Mouse (Mus musculus) lung, adult 2 months (tissue): Measurements from ENCODE around the gene Arhgef7.

Experiments
- CTCF ChIP-seq: fragments of 200-500 bp; IDR thresholded peaks from 2 replicates; pipeline ENCODE4 v1.5.1; 2011; ENCODE audit warnings: mild to moderate bottlenecking, low read length, control low read depth; ENCODE audit not compliant: insufficient read depth
- POLR2A ChIP-seq: fragments of 200-500 bp; IDR thresholded peaks from 2 replicates; pipeline ENCODE4 v1.6.1; 2011; ENCODE audit warnings: low read depth, mild to moderate bottlenecking, control low read depth, low read length, borderline replicate concordance; ENCODE audit errors: extremely low read depth

GRCm38 (mm10) chr8:11821451-11822206 is 94.1 kb downstream of the Arhgef7 start:
- no peak for TF ChIP-seq CTCF
- no peak for TF ChIP-seq POLR2A
